Mouse (Mus musculus): ENCODE measurements around the gene Gdf1. TPM values are rescaled to one million over a fixed set of nuclear protein-coding genes. Genes with fewer than 3 reads are reported as not detected.

The Gdf1 gene
- total RNA-seq (2023), result not detected

DNA sequence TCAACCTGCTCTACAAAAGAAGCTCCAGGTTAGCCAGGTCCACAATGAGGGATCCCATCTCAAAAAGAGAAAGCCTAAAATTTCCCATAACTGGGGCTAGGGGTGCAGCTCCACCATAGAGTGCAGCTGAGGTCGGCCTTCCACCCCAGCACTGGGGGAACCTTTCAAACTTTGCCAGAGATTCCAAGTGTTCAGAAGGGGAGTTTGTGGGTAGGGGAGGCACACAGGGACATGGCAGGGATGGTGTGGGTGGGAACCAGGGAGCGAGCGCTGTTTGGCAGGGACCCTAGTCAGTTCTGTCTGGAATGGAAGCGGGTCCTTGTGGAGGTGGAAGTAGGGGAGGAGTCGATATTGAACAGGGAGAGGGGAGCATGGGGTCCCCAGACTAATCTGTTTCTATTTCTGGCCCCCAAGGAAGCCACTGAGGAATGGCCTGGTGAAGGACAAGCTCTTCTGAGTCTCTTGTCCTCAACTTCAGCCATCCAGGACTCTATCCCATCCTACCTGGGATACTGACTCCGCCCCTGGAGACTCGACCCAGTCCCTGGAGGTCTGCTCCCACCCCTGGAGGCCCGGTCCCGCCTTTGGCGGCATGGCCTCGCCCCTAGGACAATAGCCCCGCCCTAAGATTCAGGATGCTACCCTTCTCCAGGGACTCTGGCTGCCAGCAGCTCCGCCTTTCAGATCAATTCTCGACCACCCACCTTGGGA lies at the start of gene Gdf1:
TSS of gene Gdf1 (plus strand) at position 694 of the 711 bp plus-strand sequence.

DNA sequence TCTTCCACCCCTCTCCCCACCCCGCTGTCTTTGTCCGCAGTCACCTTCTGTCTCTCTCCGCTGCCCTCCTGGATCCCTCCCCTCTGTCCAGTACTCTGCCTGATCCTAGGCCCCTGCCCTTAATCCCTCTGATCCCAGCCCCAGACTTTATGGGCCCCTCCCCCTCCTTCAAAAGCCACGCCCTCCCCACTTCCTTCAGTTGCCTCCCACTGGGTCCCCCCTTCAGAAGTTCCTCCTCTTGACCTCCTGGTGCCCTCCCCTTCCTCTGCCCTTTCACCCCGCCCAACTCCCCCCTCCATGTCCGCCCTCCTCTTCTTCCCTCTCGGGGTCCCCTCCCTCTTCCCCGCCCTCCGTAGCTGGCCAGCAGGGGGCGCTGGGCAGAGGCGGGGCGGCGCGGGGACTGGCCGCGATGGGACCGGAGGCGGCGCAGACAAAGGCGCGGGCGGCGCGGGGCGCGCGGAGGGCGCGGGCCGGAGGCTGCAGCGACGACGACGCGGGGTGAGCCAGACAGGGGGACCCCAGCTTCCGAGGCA lies 46.9 kb upstream of the Gdf1 start, which contains the start of gene Homer3:
TSS of gene Homer3 (plus strand) at position 225 of the 533 bp plus-strand sequence.

DNA sequence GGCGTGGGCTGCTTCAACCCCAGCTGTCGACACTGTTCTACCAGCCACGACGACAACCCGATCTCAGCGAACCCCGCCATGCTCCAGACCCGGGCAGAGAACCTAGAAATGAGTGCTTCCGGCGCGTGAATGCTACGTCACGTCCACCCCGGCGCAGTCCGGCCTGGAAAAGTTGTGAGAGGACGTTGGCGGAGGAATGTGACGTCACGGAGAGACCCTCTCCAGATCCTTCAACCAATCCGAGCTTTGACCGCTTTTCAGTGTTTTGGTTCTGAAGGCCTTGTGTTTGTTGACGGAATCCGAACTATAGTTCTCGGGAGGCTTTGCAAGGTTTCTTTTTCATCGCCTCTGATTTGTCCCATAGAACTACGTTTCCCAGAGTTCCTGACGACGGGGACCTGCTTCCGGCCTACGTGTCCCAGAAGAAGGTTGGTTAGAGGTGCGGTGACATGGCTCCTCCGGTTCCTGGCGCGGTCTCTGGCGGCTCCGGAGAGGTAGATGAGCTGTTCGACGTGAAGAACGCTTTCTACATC lies 27.2 kb upstream of the Gdf1 start, which contains the start of the genes Ddx49 and Cope:
TSS of gene Ddx49 (minus strand) at position 132 of the 533 bp plus-strand sequence.
TSS of gene Cope (plus strand) at position 161 of the 533 bp plus-strand sequence.

DNA sequence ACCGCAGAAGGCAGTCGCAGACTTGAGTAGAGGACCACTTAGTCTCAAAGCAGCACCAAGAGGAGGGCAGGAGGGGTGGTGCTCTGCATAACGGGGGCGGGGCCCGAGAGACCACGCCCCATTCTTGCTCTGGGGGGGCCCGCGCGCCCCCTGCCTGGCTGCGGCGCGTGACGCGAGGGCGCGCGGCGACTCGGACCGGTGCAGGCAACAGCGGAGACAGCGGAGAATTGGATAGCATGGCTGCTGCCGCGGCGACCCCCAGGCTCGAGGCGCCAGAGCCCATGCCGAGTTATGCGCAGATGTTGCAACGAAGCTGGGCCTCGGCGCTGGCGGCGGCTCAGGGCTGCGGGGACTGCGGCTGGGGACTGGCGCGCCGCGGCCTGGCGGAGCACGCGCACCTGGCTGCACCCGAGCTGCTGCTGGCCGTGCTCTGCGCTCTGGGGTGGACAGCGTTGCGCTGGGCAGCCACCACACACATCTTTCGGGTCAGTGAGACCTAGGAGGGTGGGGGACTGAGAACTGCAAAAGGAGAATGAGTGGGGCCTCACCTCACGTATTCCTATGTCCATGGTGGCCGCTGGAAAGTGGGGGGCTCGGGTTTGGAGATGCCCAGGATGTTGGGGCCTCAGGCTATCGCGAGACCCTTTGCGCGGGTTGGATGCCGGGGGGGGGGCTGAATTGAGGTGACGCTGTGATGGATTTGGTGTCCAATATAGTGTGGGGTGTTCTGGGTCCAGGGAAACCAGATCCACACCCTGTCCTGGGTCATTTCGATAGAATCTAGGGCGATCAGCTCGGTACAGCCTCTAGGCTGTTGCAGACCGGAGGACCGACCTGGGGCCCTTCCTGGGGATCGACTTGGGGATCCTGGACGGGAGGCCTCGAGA lies 13.8 kb upstream of the Gdf1 start, which contains the start of gene Cers1:
TSS of gene Cers1 (plus strand) at position 152 of the 887 bp plus-strand sequence.

DNA sequence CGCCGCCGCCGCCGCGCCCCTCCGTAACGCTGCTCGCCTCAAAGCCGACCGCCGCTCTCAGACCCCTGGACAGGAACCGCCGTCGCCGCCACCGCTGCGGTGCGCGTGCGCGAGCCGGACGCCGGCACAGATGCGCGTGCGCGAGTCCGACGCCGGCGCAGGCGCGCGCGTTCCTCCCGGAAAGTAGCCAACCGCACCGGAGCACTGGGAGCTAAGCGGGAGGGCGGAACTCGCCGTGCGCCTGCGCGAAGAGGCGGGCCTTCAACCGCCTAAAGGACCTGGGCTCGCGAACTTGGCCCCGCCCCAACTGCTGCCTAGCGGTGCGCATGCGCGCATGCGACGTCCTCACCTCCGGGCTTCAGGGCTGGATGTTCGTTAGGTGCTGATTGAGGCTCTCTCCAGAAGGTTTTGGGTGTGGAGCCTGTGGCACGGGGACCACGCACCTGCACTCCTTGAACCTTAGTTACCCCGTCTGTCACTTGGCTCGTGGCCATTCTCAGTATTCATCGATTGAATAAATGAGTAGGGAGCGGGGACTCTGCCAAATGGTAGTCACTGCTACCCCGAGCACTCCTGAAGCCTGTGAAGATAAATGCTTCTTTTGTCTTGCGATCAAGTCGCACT lies 23.7 kb downstream of the Gdf1 start, which contains the start of gene Upf1:
TSS of gene Upf1 (minus strand) at position 85 of the 624 bp plus-strand sequence.

DNA sequence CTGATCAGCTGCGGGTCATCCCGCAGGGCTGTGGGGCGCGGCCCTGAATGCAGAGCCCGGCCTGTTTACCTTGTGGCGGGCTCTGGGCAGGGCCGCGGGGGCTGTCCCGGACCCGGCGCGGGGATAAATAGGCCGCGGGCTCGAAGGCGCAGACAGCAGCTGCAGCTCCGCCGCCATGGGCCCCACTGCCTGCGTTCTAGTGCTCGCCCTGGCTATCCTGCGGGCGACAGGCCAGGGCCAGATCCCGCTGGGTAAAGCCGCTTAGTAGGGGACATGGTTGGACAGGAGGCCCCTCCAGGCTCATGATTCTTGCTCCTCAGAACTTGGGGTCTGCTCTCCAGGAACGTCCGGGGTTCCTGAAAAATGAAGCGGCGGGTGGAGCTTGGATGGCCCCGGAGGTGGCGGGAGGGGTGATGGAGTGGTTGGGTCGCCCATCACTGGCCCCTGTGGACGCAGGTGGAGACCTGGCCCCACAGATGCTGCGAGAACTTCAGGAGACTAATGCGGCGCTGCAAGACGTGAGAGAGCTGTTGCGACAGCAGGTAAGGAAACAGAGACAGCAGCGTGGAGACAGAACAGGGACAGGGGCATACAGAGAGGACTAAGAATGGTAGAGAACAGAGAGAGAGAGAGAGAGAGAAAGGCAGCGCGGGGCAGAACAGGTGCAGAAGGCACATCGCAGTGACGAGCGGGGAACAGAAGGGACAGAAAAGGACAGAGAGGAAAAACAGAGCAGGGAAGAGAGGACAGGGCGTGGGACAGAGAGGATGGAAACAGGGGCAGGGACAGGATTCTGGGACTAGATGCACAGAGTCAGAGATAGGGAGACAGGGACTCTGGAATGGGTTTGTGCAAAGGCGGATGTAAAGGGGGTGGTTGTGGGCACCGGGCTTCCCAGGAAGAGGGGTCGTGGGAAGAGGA lies 44.0 kb downstream of the Gdf1 start, which contains the start of gene Comp:
TSS of gene Comp (plus strand) at position 162 of the 921 bp plus-strand sequence.

Other genes starting within 250 kb of the Gdf1 start
- gene Hapln4, start 246.4 kb upstream of the Gdf1 start, total RNA-seq (2023), result not detected
- not detected for gene Ncan, start 208.9 kb upstream of the Gdf1 start, total RNA-seq (2023)
- gene Nr2c2ap, start 198.5 kb upstream of the Gdf1 start, total RNA-seq (2023), result 10 to 100 TPM; 23.5 to 26.6 TPM
- gene Rfxank, start 190.7 kb upstream of the Gdf1 start, total RNA-seq (2023), result 10 to 100 TPM; 16.6 to 16.8 TPM
- 10 to 100 TPM; 40.9 to 43.7 TPM for gene Borcs8, start 190.3 kb upstream of the Gdf1 start, total RNA-seq (2023)
- 1 to 10 TPM in 1 of 2 experiments, under 1 TPM in 1; 0.37 to 1.6 TPM for gene Mef2b, start 190.1 kb upstream of the Gdf1 start, total RNA-seq (2023)
- 10 to 100 TPM; 30.3 to 40.8 TPM for gene Tmem161a, start 157.5 kb upstream of the Gdf1 start, total RNA-seq (2023)
- 1 to 10 TPM; 3.1 to 3.6 TPM for gene Slc25a42, start 117.5 kb upstream of the Gdf1 start, total RNA-seq (2023)
- gene Sugp2, start 95.6 kb upstream of the Gdf1 start, total RNA-seq (2023), result 10 to 100 TPM; 32.9 to 34.4 TPM
- 1 to 10 TPM; 3.6 to 8.7 TPM for gene Armc6, start 95.4 kb upstream of the Gdf1 start, total RNA-seq (2023)
- gene Homer3, start 47.0 kb upstream of the Gdf1 start, total RNA-seq (2023), result 10 to 100 TPM; 11.2 to 12.6 TPM
- 10 to 100 TPM; 45.8 to 47.9 TPM for gene Ddx49, start 27.3 kb upstream of the Gdf1 start, total RNA-seq (2023)
- gene Cope, start 27.3 kb upstream of the Gdf1 start, total RNA-seq (2023), result 100 to 1,000 TPM; 162 TPM
- gene Cers1, start 14.0 kb upstream of the Gdf1 start, total RNA-seq (2023), result not detected
- 10 to 100 TPM; 57.5 to 62.4 TPM for gene Upf1, start 23.5 kb downstream of the Gdf1 start, total RNA-seq (2023)
- gene Comp, start 43.7 kb downstream of the Gdf1 start, total RNA-seq (2023), result 1 to 10 TPM in 1 of 2 experiments, under 1 TPM in 1; 0.97 to 2.9 TPM
- 10 to 100 TPM in 1 of 2 experiments, 1 to 10 TPM in 1; 9.7 to 10.2 TPM for gene Crtc1, start 109.8 kb downstream of the Gdf1 start, total RNA-seq (2023)
- gene Klhl26, start 147.2 kb downstream of the Gdf1 start, total RNA-seq (2023), result 1 to 10 TPM; 7.1 to 7.7 TPM
- not detected for gene Tmem59l, start 157.5 kb downstream of the Gdf1 start, total RNA-seq (2023)
- gene Crlf1, start 163.3 kb downstream of the Gdf1 start, total RNA-seq (2023), result not detected
- gene Rex1bd, start 176.9 kb downstream of the Gdf1 start, total RNA-seq (2023), result 10 to 100 TPM; 45.5 to 50.2 TPM
- gene Uba52, start 181.0 kb downstream of the Gdf1 start, total RNA-seq (2023), result 1,000 to 10,000 TPM; 1,782 to 1,797 TPM
- 100 to 1,000 TPM; 180 to 186 TPM for gene Fkbp8, start 197.9 kb downstream of the Gdf1 start, total RNA-seq (2023)
- 10 to 100 TPM; 72.6 to 79.4 TPM for gene Kxd1, start 198.1 kb downstream of the Gdf1 start, total RNA-seq (2023)
- gene Ell, start 209.6 kb downstream of the Gdf1 start, total RNA-seq (2023), result 10 to 100 TPM; 38.3 to 48.7 TPM